Mouse (Mus musculus) Patski (cell line): ENCODE measurements at regions not wholly inside any gene's neighbourhood (a gene's known extent, or its start where the extent isn't known, plus 50 kb on each side); places are given as distances from the start of the nearest gene placed in this dataset.

ENCODE experiments used
- ATAC-seq: fragments of 100-300 bp; one replicate; pipeline ENCODE4 v1.8.0; 2021
- CTCF ChIA-PET: fragments of 350-600 bp; sonication (Branson Sonifier 250); formaldehyde crosslinking; loops from one replicate; lab custom pipeline; 2022; ENCODE audit warnings: inconsistent platforms; lab: Charles Lee
- POLR2A ChIA-PET: fragments of 350-600 bp; sonication (Branson Sonifier 250); formaldehyde crosslinking; loops from one replicate; lab custom pipeline; 2022; ENCODE audit warnings: antibody characterized with exemption, inconsistent platforms; lab: Charles Lee
- DNase-seq: peaks from one replicate; pipeline ENCODE4 v3.0.0-alpha.2; 2011; ENCODE audit warnings: low read depth, low spot score
- H3K27me3 ChIP-seq: fragments of 371-371 bp; one replicate; pipeline ENCODE4 v1.5.1; 2021
- CTCF ChIP-seq: fragments of 100-300 bp; IDR thresholded peaks from one replicate; pipeline ENCODE4 v1.5.1; 2021
- in situ Hi-C: fragments of 300-500 bp; cut with MboI; formaldehyde crosslinking; loops from 3 replicates; pipeline ENCODE4 v1.11.1; 2018; ENCODE audit warnings: low pct_unique_long_range_greater_than_20kb, mixed read lengths

DNA sequence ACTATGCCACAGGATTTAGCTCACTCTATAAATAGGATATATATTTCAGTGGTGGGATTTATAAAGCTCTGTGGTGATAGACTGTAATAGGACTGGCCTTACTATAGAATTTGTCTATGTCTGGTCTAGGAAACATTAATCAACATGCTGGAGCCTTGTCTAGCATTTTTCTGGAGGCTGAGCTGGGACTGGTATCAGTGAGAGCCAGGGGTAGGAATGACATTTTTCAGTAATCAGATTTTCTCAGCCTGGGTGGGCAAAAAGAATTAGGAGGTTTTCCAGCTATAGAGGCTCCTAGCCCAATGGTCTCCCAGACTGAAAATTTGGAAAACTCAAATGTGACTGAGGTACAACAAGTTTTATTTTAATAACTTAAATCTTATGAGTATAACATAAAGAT lies 142.3 kb upstream of the Adra1d start:
- ChIA-PET CTCF (interaction anchor here (1.6 kb wide), 1 partner anchor 21 kb away, joined by 4 read pairs; no protein-coding TSS in a partner anchor), POLR2A (interaction anchor here (0.5 kb wide), 1 partner anchor 102 kb away, joined by 3 read pairs; no protein-coding TSS in a partner anchor)
- TF ChIP-seq CTCF: no peak
- DNase-seq (no peak), ATAC-seq (no peak)
- no peaks in the 10 kb centered on the region for H3K27me3 ChIP-seq
- in situ Hi-C loops: no loop called here

GRCm38 (mm10) chr2:131702146-131702545 lies 140.1 kb upstream of the Adra1d start:
- in situ Hi-C loops: no loop called here
- no peak for DNase-seq
- ATAC-seq: no peak
- no peaks in the 10 kb centered on the region for H3K27me3 ChIP-seq
- no peak for TF ChIP-seq CTCF
- ChIA-PET POLR2A (no interaction called here), CTCF (no interaction called here)

DNA sequence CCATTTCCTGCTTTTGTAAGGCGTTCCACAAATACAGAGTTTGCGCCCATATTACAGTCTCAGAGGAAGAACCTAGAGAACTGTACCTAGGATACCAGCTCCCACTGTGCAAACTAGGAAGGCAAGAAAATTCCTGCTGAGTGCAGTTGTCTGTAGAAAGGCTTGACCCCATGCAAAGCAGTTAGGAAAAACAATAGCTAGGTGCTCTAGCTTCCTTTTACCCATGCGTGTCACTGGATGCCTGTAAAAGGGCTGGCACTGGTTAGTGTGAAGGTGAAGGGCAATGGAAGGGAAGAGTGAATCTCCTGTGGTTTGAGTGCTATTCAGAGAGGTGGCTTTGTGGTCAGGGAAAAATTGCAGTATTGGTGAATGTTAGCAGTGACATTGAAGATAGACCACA lies 137.7 kb upstream of the Adra1d start:
- POLR2A ChIA-PET: no interaction called here
- ATAC-seq: no peak
- CTCF ChIA-PET: interaction anchor here (1.0 to 1.6 kb wide), 2 partner anchors 15 to 26 kb away, joined by 3 to 4 read pairs; no protein-coding TSS in a partner anchor
- TF ChIP-seq CTCF: no peak
- H3K27me3 ChIP-seq: no peaks in the 10 kb centered on the region
- no peak for DNase-seq
- in situ Hi-C loops: no loop called here

DNA sequence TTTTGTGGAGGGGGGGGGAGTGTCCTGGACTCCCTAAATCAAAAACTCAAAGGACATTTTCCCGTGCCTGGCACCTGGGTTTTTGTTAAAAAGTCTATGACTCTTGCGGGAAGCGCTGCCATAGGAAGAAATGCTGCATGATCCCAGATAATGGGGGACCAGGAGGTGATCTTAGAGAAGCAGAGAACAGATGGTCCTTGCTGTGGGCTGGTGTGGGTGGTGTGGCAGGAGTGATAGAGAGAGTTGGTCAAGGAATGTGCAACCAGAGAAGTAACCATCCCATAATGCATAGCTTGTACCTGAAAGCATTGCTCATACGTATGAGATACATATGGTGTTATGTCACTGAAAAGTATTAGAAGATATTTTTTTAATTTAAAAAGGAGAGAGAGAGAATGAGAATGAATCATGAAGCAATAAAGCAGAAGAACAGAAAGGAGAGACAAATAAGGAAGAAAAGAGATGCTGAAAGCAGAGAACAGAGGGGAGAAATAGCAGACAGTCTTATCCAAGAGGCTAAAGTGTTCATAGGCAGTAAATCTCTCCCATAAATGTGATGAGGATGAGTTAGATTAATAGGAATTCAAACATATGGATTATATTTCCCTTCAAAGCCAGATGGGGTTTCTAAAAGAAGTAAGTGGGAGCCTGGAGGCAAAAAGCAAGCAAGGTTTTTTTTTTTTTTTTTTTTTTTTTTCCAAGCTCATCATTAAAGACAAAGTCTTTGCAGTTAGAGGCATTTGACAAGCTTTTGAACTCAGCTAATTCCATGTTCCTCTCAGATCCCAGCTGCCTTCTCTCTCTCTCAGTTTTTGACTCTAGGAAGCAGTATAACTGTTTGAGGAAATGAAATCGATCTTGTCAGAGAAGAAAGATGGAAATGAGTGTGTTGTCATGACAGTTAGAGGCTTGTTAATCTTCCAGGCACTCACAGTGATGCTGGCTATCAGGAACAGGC lies 136.2 kb upstream of the Adra1d start:
- in situ Hi-C loops: no loop called here
- CTCF ChIA-PET: no interaction called here
- ATAC-seq (no peak), DNase-seq (no peak)
- POLR2A ChIA-PET: interaction anchor here (0.8 kb wide), 1 partner anchor 15 kb away, joined by 3 read pairs; no protein-coding TSS in a partner anchor
- TF ChIP-seq CTCF: no peak
- H3K27me3 ChIP-seq: no peaks in the 10 kb centered on the region

DNA sequence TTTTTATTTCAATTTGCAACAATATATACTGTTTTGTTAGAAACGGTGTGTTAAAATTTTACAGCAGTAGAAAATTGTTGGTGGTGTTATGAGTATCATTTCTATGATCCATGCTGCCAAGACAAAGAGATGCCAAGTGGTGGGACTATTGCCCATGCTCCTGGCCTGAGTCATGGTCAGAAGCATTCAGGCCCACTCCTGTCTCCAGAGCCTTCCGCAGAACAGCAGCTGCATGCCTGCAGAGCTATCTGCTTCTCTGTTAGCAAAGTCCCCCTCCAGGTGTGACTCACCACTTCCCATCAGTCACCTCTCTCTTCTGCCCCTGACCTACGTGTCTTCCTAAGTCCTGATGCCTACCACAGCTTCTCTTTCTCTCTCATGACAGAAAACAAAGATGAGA lies 134.2 kb upstream of the Adra1d start:
- H3K27me3 ChIP-seq: no peaks in the 10 kb centered on the region
- TF ChIP-seq CTCF: no peak
- ChIA-PET POLR2A (no interaction called here), CTCF (interaction anchor here (1.3 to 1.4 kb wide), 2 partner anchors 10 to 12 kb away, joined by 4 read pairs; no protein-coding TSS in a partner anchor)
- DNase-seq: no peak
- in situ Hi-C loops: no loop called here
- no peak for ATAC-seq

DNA sequence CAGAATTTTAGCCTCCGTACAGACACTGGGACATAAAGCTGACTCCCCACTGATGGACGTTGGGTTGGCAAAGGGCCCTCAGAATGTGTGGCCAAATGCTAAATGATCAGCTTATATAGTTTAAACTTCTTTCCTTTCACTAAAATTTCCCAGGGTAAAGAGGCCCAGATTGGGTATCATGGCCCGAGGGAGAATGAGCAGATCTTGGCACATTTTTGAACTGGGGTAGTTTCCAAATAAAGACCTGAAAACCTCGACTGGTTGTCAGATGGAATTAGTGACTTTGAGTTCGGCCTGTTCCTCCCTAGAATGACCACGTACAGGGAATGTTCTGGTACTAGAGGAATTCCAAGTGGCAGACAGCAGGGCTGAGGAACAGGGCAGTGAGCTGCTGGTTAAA lies 127.9 kb upstream of the Adra1d start:
- no peaks in the 10 kb centered on the region for H3K27me3 ChIP-seq
- in situ Hi-C loops: no loop called here
- DNase-seq: no peak
- POLR2A ChIA-PET: no interaction called here
- no peak for ATAC-seq
- CTCF ChIA-PET: no interaction called here
- TF ChIP-seq CTCF: no peak

- no peak for ATAC-seq
- CTCF ChIA-PET: no interaction called here
Observed at GRCm38 (mm10) chr2:131688282-131688681, 126.2 kb upstream of the Adra1d start.

GRCm38 (mm10) chr2:131687449-131687848 lies 125.4 kb upstream of the Adra1d start:
- no peaks in the 10 kb centered on the region for H3K27me3 ChIP-seq
- no peak for DNase-seq
- TF ChIP-seq CTCF: no peak
- in situ Hi-C loops: no loop called here
- ChIA-PET CTCF (interaction anchor here (1.3 kb wide), 1 partner anchor 20 kb away, joined by 4 read pairs; no protein-coding TSS in a partner anchor), POLR2A (no interaction called here)
- ATAC-seq: no peak

More at GRCm38 (mm10) chr2:131688282-131688681, 126.2 kb upstream of the Adra1d start:
- DNase-seq: no peak
- POLR2A ChIA-PET: no interaction called here
- H3K27me3 ChIP-seq: no peaks in the 10 kb centered on the region
- in situ Hi-C loops: no loop called here
- TF ChIP-seq CTCF: no peak

DNA sequence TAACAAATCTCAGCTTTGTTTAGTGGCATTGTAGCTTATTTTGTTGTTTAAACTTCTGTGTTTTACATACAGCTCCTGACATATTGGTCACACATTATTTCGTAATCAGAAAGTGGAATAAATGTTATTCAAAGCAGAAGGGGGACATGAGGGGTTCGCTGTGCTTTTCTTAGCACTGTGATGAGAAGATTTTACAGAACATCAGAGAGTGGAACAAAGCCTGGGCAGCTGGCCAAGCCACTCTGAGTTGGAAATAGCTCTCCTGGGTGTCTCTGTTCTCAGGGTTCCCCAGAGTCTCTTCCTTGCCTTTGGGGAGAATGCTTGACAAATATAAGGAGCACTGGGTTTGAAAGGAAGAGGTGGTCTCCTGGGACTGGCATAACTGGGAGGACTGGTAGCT lies 124.7 kb upstream of the Adra1d start:
- ATAC-seq (no peak), DNase-seq (no peak)
- POLR2A ChIA-PET: no interaction called here
- CTCF ChIA-PET: interaction anchor here (1.3 kb wide), 3 partner anchors 9 to 19 kb away, joined by 3 to 4 read pairs (median 4); no protein-coding TSS in a partner anchor
- in situ Hi-C loops: no loop called here
- no peak for TF ChIP-seq CTCF
- no peaks in the 10 kb centered on the region for H3K27me3 ChIP-seq

DNA sequence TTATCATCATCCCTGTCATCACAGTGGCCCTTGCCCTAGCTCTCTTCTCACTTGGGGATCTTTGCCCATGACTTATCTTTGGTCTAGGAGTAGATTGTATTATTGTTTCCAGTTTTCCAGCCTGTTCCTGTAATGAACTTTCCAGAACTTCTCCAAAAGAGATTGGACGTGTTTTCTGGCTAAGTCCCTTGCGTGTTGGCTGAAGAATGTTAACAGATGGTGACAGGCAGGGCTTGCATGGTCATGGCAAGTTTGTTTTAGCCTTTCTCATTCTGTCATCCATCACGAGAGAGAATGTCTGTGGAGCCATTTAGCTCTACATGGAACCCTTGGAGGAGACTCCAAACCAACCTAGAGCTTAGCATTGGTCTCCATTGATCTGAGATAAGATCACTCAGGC lies 123.2 kb upstream of the Adra1d start:
- CTCF ChIA-PET: no interaction called here
- in situ Hi-C loops: no loop called here
- no peaks in the 10 kb centered on the region for H3K27me3 ChIP-seq
- no peak for TF ChIP-seq CTCF
- DNase-seq: no peak
- POLR2A ChIA-PET: no interaction called here
- ATAC-seq: no peak

DNA sequence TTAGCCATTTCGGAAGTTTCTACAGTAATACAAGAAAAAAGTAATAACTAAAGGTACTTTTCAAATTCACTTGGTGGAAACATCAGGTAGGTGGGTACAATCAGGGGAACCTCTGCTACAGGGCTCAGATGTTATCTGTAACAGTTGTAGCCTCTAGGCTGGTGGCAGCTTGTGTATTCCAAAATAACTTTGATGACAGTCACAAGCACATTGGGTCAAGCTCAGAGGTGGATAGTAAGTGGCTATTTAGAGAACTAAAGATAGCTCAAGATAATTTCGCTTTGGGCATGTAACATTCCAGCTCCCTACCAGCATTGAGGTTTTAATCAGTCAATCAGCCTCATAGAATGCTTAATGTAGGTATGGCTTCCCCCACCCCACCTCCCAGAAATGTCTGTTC lies 121.7 kb upstream of the Adra1d start:
- H3K27me3 ChIP-seq: no peaks in the 10 kb centered on the region
- ATAC-seq (no peak), DNase-seq (no peak)
- in situ Hi-C loops: no loop called here
- TF ChIP-seq CTCF: no peak
- POLR2A ChIA-PET: interaction anchor here (1.1 kb wide), 1 partner anchor 14 kb away, joined by 3 read pairs; no protein-coding TSS in a partner anchor
- CTCF ChIA-PET: interaction anchor here (1.4 kb wide), 1 partner anchor 12 kb away, joined by 4 read pairs; no protein-coding TSS in a partner anchor
